Mouse (Mus musculus) hindbrain, embryonic 12.5 days (tissue): Measurements from ENCODE around the gene Pgpep1. TPM values are rescaled to one million over a fixed set of nuclear protein-coding genes. Genes with fewer than 3 reads are reported as not detected.

Experiments
- ATAC-seq: fragments of 200-750 bp; cut with Nextera tagmentation; 2 replicates; pipeline ENCODE4 v1.8.0; 2017; ENCODE audit warnings: moderate TSS enrichment; ENCODE audit not compliant: low FRiP score
- H3K27ac ChIP-seq: fragments of 300-500 bp; sonication (generic); 2 replicates; pipeline ENCODE4 v1.5.1; 2016; ENCODE audit warnings: mild to moderate bottlenecking
- H3K27me3 ChIP-seq: fragments of 300-500 bp; sonication (generic); 2 replicates; pipeline ENCODE4 v1.6.1; 2016; ENCODE audit warnings: mild to moderate bottlenecking
- H3K36me3 ChIP-seq: fragments of 300-500 bp; sonication (generic); 2 replicates; pipeline ENCODE4 v1.6.1; 2016; ENCODE audit warnings: mild to moderate bottlenecking
- H3K4me1 ChIP-seq: fragments of 300-500 bp; sonication (generic); 2 replicates; pipeline ENCODE4 v1.6.1; 2016
- H3K4me2 ChIP-seq: fragments of 300-500 bp; sonication (generic); replicated peaks from 2 replicates; pipeline ENCODE4 v1.6.1; 2016; ENCODE audit warnings: mild to moderate bottlenecking
- H3K4me3 ChIP-seq: fragments of 300-500 bp; sonication (generic); 2 replicates; pipeline ENCODE4 v1.5.1; 2016; ENCODE audit warnings: mild to moderate bottlenecking
- H3K9ac ChIP-seq: fragments of 300-500 bp; sonication (generic); 2 replicates; pipeline ENCODE4 v1.6.1; 2016; ENCODE audit warnings: mild to moderate bottlenecking, moderate library complexity
- H3K9me3 ChIP-seq: fragments of 300-500 bp; sonication (generic); replicated peaks from 2 replicates; pipeline ENCODE4 v1.6.1; 2016; ENCODE audit warnings: mild to moderate bottlenecking
- WGBS: fragments of 180-500 bp; shearing (Covaris S2); methylation state at CpG from one replicate; pipeline ENCODE4 v1.1.7; 2016; 5-methylcytosine and 5-hydroxymethylcytosine counted together
- polyA plus RNA-seq: library from polyadenylated mRNA; unstranded; fragments of >200 nt; fragmentation: Nextera tagmentation; extraction: Ambion mirVana; gene quantifications from 2 replicates; pipeline ENCODE4 v1.2.1, GENCODE M21; 2016

The Pgpep1 gene
- polyA plus RNA-seq, 1 experiment from 2014 or later: 125 TPM

- WGBS: 1% methylated on average over 43 of the region's 45 CpGs
These were observed 50.1 kb downstream of the Pgpep1 start for GRCm38 (mm10) chr8:70609849-70610795.

GRCm38 (mm10) chr8:70609368-70609848 is 50.8 kb downstream of the Pgpep1 start:
- Histone ChIP-seq H3K36me3 (no peaks in the 10 kb centered on the region), H3K9me3 (no peaks in the 10 kb centered on the region), H3K27me3 (no peaks in the 10 kb centered on the region), H3K27ac (peak overlapping the region; percentile 95), H3K4me1 (peaks cover 65% of the 10 kb centered on the region), H3K9ac (peak overlapping the region; percentile 61), H3K4me2 (peak overlapping the region; percentile 89), H3K4me3 (peak overlapping the region; percentile 40)
- under 1% methylated on average over 37 of the region's 39 CpGs for WGBS
- peak; percentile 65 for ATAC-seq

More at GRCm38 (mm10) chr8:70609849-70610795, 50.1 kb downstream of the Pgpep1 start:
- H3K27me3 ChIP-seq: no peaks in the 10 kb centered on the region
- peak; percentile 41 for ATAC-seq
- H3K4me3 ChIP-seq: peak overlapping the region; percentile 40
- peak overlapping the region; percentile 89 for H3K4me2 ChIP-seq
- peak overlapping the region; percentile 61 for H3K9ac ChIP-seq
- H3K27ac ChIP-seq: peak overlapping the region; percentile 95
- no peaks in the 10 kb centered on the region for H3K36me3 ChIP-seq
- H3K9me3 ChIP-seq: no peaks in the 10 kb centered on the region
- H3K4me1 ChIP-seq: peaks cover 57% of the 10 kb centered on the region

- peak within 1 kb of the TSS; percentile 73 for H3K4me3 ChIP-seq
- H3K9ac ChIP-seq: peak within 1 kb of the TSS; percentile 91
- H3K36me3 ChIP-seq: no peaks in the 10 kb centered on the region
- H3K27me3 ChIP-seq: no peaks in the 10 kb centered on the region
- peak; percentile 4 for ATAC-seq
- no peaks in the 10 kb centered on the region for H3K9me3 ChIP-seq
- peak within 1 kb of the TSS; percentile 89 for H3K4me2 ChIP-seq
- 6% methylated on average over 26 of the region's 26 CpGs for WGBS
- H3K27ac ChIP-seq: peak within 1 kb of the TSS; percentile 95
- peaks cover 69% of the 10 kb centered on the region for H3K4me1 ChIP-seq
These were observed 51.3 kb downstream of the Pgpep1 start, which contains the start of gene Ssbp4 for GRCm38 (mm10) chr8:70608749-70609367. Gene Ssbp4, minus strand, starts transcription at chr8:70608872.

- Histone ChIP-seq H3K36me3 (no peaks in the 10 kb centered on the region; the same call in 1 of the 2 replicates), H3K27ac (peak overlapping the region; percentile 95), H3K4me3 (peak overlapping the region; percentile 73), H3K4me1 (peaks cover 66% of the 10 kb centered on the region), H3K4me2 (peak overlapping the region; percentile 89), H3K9ac (peak overlapping the region; percentile 91), H3K27me3 (no peaks in the 10 kb centered on the region), H3K9me3 (no peaks in the 10 kb centered on the region)
- ATAC-seq: no peak
- 2% methylated on average over 83 of the region's 84 CpGs for WGBS
These were observed 52.1 kb downstream of the Pgpep1 start for GRCm38 (mm10) chr8:70607898-70608748.

GRCm38 (mm10) chr8:70607603-70607897 is 52.6 kb downstream of the Pgpep1 start:
- WGBS: 28% methylated on average over 6 of the region's 6 CpGs
- Histone ChIP-seq H3K9me3 (no peaks in the 10 kb centered on the region), H3K4me1 (peaks cover 66% of the 10 kb centered on the region), H3K4me2 (peak overlapping the region; percentile 89), H3K27me3 (no peaks in the 10 kb centered on the region), H3K9ac (peak overlapping the region; percentile 91), H3K27ac (peak overlapping the region; percentile 95; the same call in 1 of the 2 replicates), H3K36me3 (peaks cover 5% of the 10 kb centered on the region), H3K4me3 (peak overlapping the region; percentile 73)
- ATAC-seq: no peak

GRCm38 (mm10) chr8:70606780-70607602 is 53.2 kb downstream of the Pgpep1 start:
- H3K9ac ChIP-seq: peak overlapping the region; percentile 91
- H3K27ac ChIP-seq: peak overlapping the region; percentile 95; the same call in 1 of the 2 replicates
- H3K27me3 ChIP-seq: no peaks in the 10 kb centered on the region
- no peak for ATAC-seq
- peaks cover 11% of the 10 kb centered on the region for H3K36me3 ChIP-seq
- WGBS: 61% methylated on average over 18 of the region's 18 CpGs
- peaks cover 68% of the 10 kb centered on the region for H3K4me1 ChIP-seq
- H3K9me3 ChIP-seq: peaks cover 2% of the 10 kb centered on the region; the same call in 1 of the 2 replicates
- H3K4me2 ChIP-seq: peak overlapping the region; percentile 89
- peak overlapping the region; percentile 73 for H3K4me3 ChIP-seq

- H3K36me3 ChIP-seq: peaks cover 13% of the 10 kb centered on the region
- WGBS: 89% methylated on average over 9 of the region's 9 CpGs
- H3K4me3 ChIP-seq: peak overlapping the region; percentile 73
- no peak for ATAC-seq
- H3K4me1 ChIP-seq: peaks cover 70% of the 10 kb centered on the region
- peak overlapping the region; percentile 89 for H3K4me2 ChIP-seq
- H3K27me3 ChIP-seq: no peaks in the 10 kb centered on the region
- no peak overlapping the region for H3K9ac ChIP-seq
- no peak overlapping the region for H3K27ac ChIP-seq
- peaks cover 3% of the 10 kb centered on the region; the same call in 1 of the 2 replicates for H3K9me3 ChIP-seq
These were observed 54.1 kb downstream of the Pgpep1 start for GRCm38 (mm10) chr8:70605871-70606779.

- H3K27ac ChIP-seq: peak overlapping the region; percentile 48; the same call in 1 of the 2 replicates
These were observed 55.6 kb downstream of the Pgpep1 start for GRCm38 (mm10) chr8:70604558-70604957.

GRCm38 (mm10) chr8:70602139-70602811 is 57.9 kb downstream of the Pgpep1 start:
- peak overlapping the region; percentile 96 for H3K27ac ChIP-seq
- peaks cover 3% of the 10 kb centered on the region; the same call in 1 of the 2 replicates for H3K9me3 ChIP-seq
- no peak overlapping the region for H3K4me2 ChIP-seq
- 0 out of 2 replicates have a peak, but pooled peaks cover 9% of the 10 kb centered on the region for H3K27me3 ChIP-seq
- WGBS: 96% methylated on average over 13 of the region's 13 CpGs
- no peak overlapping the region for H3K4me3 ChIP-seq
- peaks cover 78% of the 10 kb centered on the region for H3K4me1 ChIP-seq
- ATAC-seq: no peak
- H3K36me3 ChIP-seq: peaks cover 14% of the 10 kb centered on the region
- H3K9ac ChIP-seq: no peak overlapping the region

More at GRCm38 (mm10) chr8:70604558-70604957, 55.6 kb downstream of the Pgpep1 start:
- Histone ChIP-seq H3K4me1 (peaks cover 74% of the 10 kb centered on the region), H3K4me2 (no peak overlapping the region), H3K36me3 (peaks cover 13% of the 10 kb centered on the region), H3K9ac (peak overlapping the region; percentile 18; the same call in 1 of the 2 replicates), H3K9me3 (peaks cover 3% of the 10 kb centered on the region; the same call in 1 of the 2 replicates), H3K27me3 (no peaks in the 10 kb centered on the region), H3K4me3 (no peak overlapping the region)
- 85% methylated on average over 7 of the region's 7 CpGs for WGBS
- no peak for ATAC-seq

GRCm38 (mm10) chr8:70601271-70601649 is 58.9 kb downstream of the Pgpep1 start:
- 2% methylated on average over 26 of the region's 26 CpGs for WGBS
- peaks cover 76% of the 10 kb centered on the region for H3K4me1 ChIP-seq
- H3K27ac ChIP-seq: peak overlapping the region; percentile 96
- H3K4me3 ChIP-seq: peak overlapping the region; percentile 15
- peaks cover 25% of the 10 kb centered on the region for H3K36me3 ChIP-seq
- H3K27me3 ChIP-seq: 0 out of 2 replicates have a peak, but pooled peaks cover 16% of the 10 kb centered on the region
- H3K9ac ChIP-seq: peak overlapping the region; percentile 27; the same call in 1 of the 2 replicates
- H3K9me3 ChIP-seq: peaks cover 3% of the 10 kb centered on the region; the same call in 1 of the 2 replicates
- H3K4me2 ChIP-seq: peak overlapping the region; percentile 54
- ATAC-seq: peak; percentile 65
